Mouse (Mus musculus) MEL (cell line): ENCODE results near the gene Fam111a. TPM values are rescaled to one million over a fixed set of nuclear protein-coding genes. Genes with fewer than 3 reads are reported as not detected.

ENCODE experiments used
- DNase-seq: peaks from one replicate; pipeline ENCODE4 v3.0.0; 2011; ENCODE audit warnings: low read depth, low spot score
- H3K27ac ChIP-seq: 2 replicates; pipeline ENCODE4 v1.5.1; 2012; ENCODE audit warnings: low read depth, mild to moderate bottlenecking, control low read depth, low read length, moderate library complexity; ENCODE audit not compliant: control insufficient read depth
- H3K27me3 ChIP-seq, 2 experiments: fragments of 150-350 bp in 1 of 2; sonication (generic) in 1 of 2; 2 replicates each; pipeline ENCODE4 v1.6.1; 2012; ENCODE audit warnings: low read length in 2 of 2, mild to moderate bottlenecking in 2 of 2, improper control_type of control experiment in 1 of 2, moderate library complexity in 1 of 2; ENCODE audit not compliant: insufficient read depth in 2 of 2, control insufficient read depth in 1 of 2
- H3K36me3 ChIP-seq, 2 experiments: 2 replicates each; pipeline ENCODE4 v1.6.1; 2012 to 2014; ENCODE audit warnings: low read length in 2 of 2, improper control_type of control experiment in 1 of 2, inconsistent platforms in 1 of 2, mild to moderate bottlenecking in 1 of 2; ENCODE audit not compliant: insufficient read depth in 2 of 2, control insufficient read depth in 1 of 2
- H3K4me1 ChIP-seq, 2 experiments: fragments of 150-350 bp in 1 of 2; sonication (generic) in 1 of 2; 2 replicates each; pipeline ENCODE4 v1.6.1; 2012; ENCODE audit warnings: low read length in 2 of 2, improper control_type of control experiment in 1 of 2, mild to moderate bottlenecking in 1 of 2; ENCODE audit not compliant: insufficient read depth in 2 of 2, control insufficient read depth in 1 of 2
- H3K4me3 ChIP-seq, 2 experiments: fragments of 150-350 bp in 1 of 2; sonication (generic) in 1 of 2; 2 replicates each; pipeline ENCODE4 v1.5.1; 2012; ENCODE audit warnings: low read depth in 2 of 2, low read length in 2 of 2, mild to moderate bottlenecking in 2 of 2, moderate library complexity in 2 of 2, control low read depth in 1 of 2, improper control_type of control experiment in 1 of 2; ENCODE audit not compliant: control insufficient read depth in 1 of 2, insufficient read depth in 1 of 2
- H3K79me2 ChIP-seq: 2 replicates; pipeline ENCODE4 v1.6.1; 2012; ENCODE audit warnings: mild to moderate bottlenecking, low read length, moderate library complexity; ENCODE audit not compliant: control insufficient read depth, poor library complexity, insufficient read depth
- H3K9ac ChIP-seq: 2 replicates; pipeline ENCODE4 v1.6.1; 2012; ENCODE audit warnings: low read depth, mild to moderate bottlenecking, control low read depth, low read length, moderate library complexity; ENCODE audit not compliant: control insufficient read depth, poor library complexity, severe bottlenecking
- H3K9me3 ChIP-seq: fragments of 150-350 bp; sonication (generic); replicated peaks from 2 replicates; pipeline ENCODE4 v1.6.1; 2012; ENCODE audit warnings: mild to moderate bottlenecking, low read length, improper control_type of control experiment, moderate library complexity; ENCODE audit not compliant: insufficient read depth
- BHLHE40 ChIP-seq: IDR thresholded peaks from 2 replicates; pipeline ENCODE4 v1.6.1; 2012; ENCODE audit warnings: low read depth, mild to moderate bottlenecking, inconsistent platforms, low read length, improper control_type of control experiment, borderline replicate concordance
- CHD1 ChIP-seq: IDR thresholded peaks from 2 replicates; pipeline ENCODE4 v1.6.1; 2012; ENCODE audit warnings: low read depth, mild to moderate bottlenecking, inconsistent platforms, low read length, improper control_type of control experiment
- CTCF ChIP-seq, 3 experiments: IDR thresholded peaks in 2 of 3; conservative IDR thresholded peaks in 1 of 3; 2 replicates each; pipeline ENCODE4 v1.5.1; 2011 to 2012; ENCODE audit warnings: low read length in 3 of 3, low read depth in 2 of 3, mild to moderate bottlenecking in 2 of 3, improper control_type of control experiment in 1 of 3, inconsistent platforms in 1 of 3, mixed read lengths in 1 of 3, moderate library complexity in 1 of 3; ENCODE audit not compliant: control insufficient read depth in 1 of 3, insufficient read depth in 1 of 3, poor library complexity in 1 of 3, severe bottlenecking in 1 of 3
- E2F4 ChIP-seq: IDR thresholded peaks from 2 replicates; pipeline ENCODE4 v1.6.1; 2011; ENCODE audit warnings: low read depth, low read length, improper control_type of control experiment, borderline replicate concordance
- ELF1 ChIP-seq: IDR thresholded peaks from 2 replicates; pipeline ENCODE4 v1.6.1; 2014; ENCODE audit warnings: low read depth, mild to moderate bottlenecking, inconsistent platforms, low read length, improper control_type of control experiment, moderate library complexity
- ETS1 ChIP-seq: IDR thresholded peaks from 2 replicates; pipeline ENCODE4 v1.6.1; 2012; ENCODE audit warnings: low read depth, mild to moderate bottlenecking, inconsistent platforms, low read length, improper control_type of control experiment, moderate library complexity
- GABPA ChIP-seq: IDR thresholded peaks from 2 replicates; pipeline ENCODE4 v1.6.1; 2012; ENCODE audit warnings: low read depth, mild to moderate bottlenecking, inconsistent platforms, low read length, improper control_type of control experiment, moderate library complexity
- GATA1 ChIP-seq: IDR thresholded peaks from 2 replicates; pipeline ENCODE4 v1.6.1; 2011; ENCODE audit warnings: low read depth, low read length, improper control_type of control experiment
- HCFC1 ChIP-seq: IDR thresholded peaks from 2 replicates; pipeline ENCODE4 v1.6.1; 2012; ENCODE audit warnings: low read depth, mild to moderate bottlenecking, inconsistent platforms, low read length, improper control_type of control experiment, moderate library complexity
- JUND ChIP-seq: IDR thresholded peaks from 2 replicates; pipeline ENCODE4 v1.6.1; 2011; ENCODE audit warnings: low read depth, mild to moderate bottlenecking, improper control_type of control experiment, low read length
- KAT2A ChIP-seq: conservative IDR thresholded peaks from 2 replicates; pipeline ENCODE4 v1.6.1; 2012; ENCODE audit warnings: low read depth, low read length, improper control_type of control experiment, inconsistent platforms
- MAFK ChIP-seq: IDR thresholded peaks from 2 replicates; pipeline ENCODE4 v1.6.1; 2011; ENCODE audit warnings: low read depth, mild to moderate bottlenecking, low read length, improper control_type of control experiment, borderline replicate concordance
- MAX ChIP-seq: IDR thresholded peaks from 2 replicates; pipeline ENCODE4 v1.6.1; 2011; ENCODE audit warnings: low read length, improper control_type of control experiment
- MAZ ChIP-seq: IDR thresholded peaks from 2 replicates; pipeline ENCODE4 v1.6.1; 2012; ENCODE audit warnings: low read depth, mild to moderate bottlenecking, inconsistent platforms, low read length, improper control_type of control experiment
- MEF2A ChIP-seq: IDR thresholded peaks from 2 replicates; pipeline ENCODE4 v1.6.1; 2014; ENCODE audit warnings: low read depth, mild to moderate bottlenecking, inconsistent platforms, low read length, improper control_type of control experiment; ENCODE audit not compliant: poor library complexity, insufficient replicate concordance, severe bottlenecking; ENCODE audit errors: extremely low read depth
- MXI1 ChIP-seq: IDR thresholded peaks from 2 replicates; pipeline ENCODE4 v1.6.1; 2011; ENCODE audit warnings: mild to moderate bottlenecking, low read depth, low read length, improper control_type of control experiment
- MYB ChIP-seq: IDR thresholded peaks from 2 replicates; pipeline ENCODE4 v1.6.1; 2011; ENCODE audit warnings: mild to moderate bottlenecking, low read depth, low read length, improper control_type of control experiment
- MYC ChIP-seq: IDR thresholded peaks from 2 replicates; pipeline ENCODE4 v1.6.1; 2011; ENCODE audit warnings: low read depth, mild to moderate bottlenecking, low read length, improper control_type of control experiment, moderate library complexity
- NELFE ChIP-seq: IDR thresholded peaks from 2 replicates; pipeline ENCODE4 v1.6.1; 2011; ENCODE audit warnings: low read depth, low read length, improper control_type of control experiment
- NRF1 ChIP-seq: IDR thresholded peaks from 2 replicates; pipeline ENCODE4 v1.6.1; 2014; ENCODE audit warnings: low read depth, mild to moderate bottlenecking, inconsistent platforms, low read length, improper control_type of control experiment, moderate library complexity; ENCODE audit not compliant: poor library complexity, insufficient read depth, severe bottlenecking
- POLR2A ChIP-seq, 2 experiments: IDR thresholded peaks; 2 replicates each; pipeline ENCODE4 v1.6.1; 2011 to 2012; ENCODE audit warnings: low read length in 2 of 2, mild to moderate bottlenecking in 2 of 2, control low read depth in 1 of 2, improper control_type of control experiment in 1 of 2, low read depth in 1 of 2, moderate library complexity in 1 of 2; ENCODE audit not compliant: control insufficient read depth in 1 of 2, insufficient read depth in 1 of 2, poor library complexity in 1 of 2
- POLR2AphosphoS2 ChIP-seq: IDR thresholded peaks from 2 replicates; pipeline ENCODE4 v1.6.1; 2011; ENCODE audit warnings: low read length, improper control_type of control experiment
- POLR2AphosphoS5 ChIP-seq: IDR thresholded peaks from 2 replicates; pipeline ENCODE4 v1.6.1; 2012; ENCODE audit warnings: low read depth, borderline replicate concordance, mild to moderate bottlenecking, inconsistent platforms, low read length, moderate library complexity, mixed read lengths
- RAD21 ChIP-seq: IDR thresholded peaks from 2 replicates; pipeline ENCODE4 v1.6.1; 2011; ENCODE audit warnings: mild to moderate bottlenecking, low read depth, low read length, improper control_type of control experiment
- SIN3A ChIP-seq: IDR thresholded peaks from 2 replicates; pipeline ENCODE4 v1.6.1; 2012; ENCODE audit warnings: low read length, improper control_type of control experiment, inconsistent platforms
- TAL1 ChIP-seq: IDR thresholded peaks from 2 replicates; pipeline ENCODE4 v1.6.1; 2012; ENCODE audit warnings: mild to moderate bottlenecking, inconsistent platforms, low read length, moderate library complexity, mixed read lengths
- TBP ChIP-seq: IDR thresholded peaks from 2 replicates; pipeline ENCODE4 v1.8.0; 2011; ENCODE audit warnings: low read depth, low read length, improper control_type of control experiment
- TCF12 ChIP-seq: IDR thresholded peaks from 2 replicates; pipeline ENCODE4 v1.6.1; 2014; ENCODE audit warnings: low read depth, mild to moderate bottlenecking, inconsistent platforms, low read length, improper control_type of control experiment, moderate library complexity
- UBTF ChIP-seq: IDR thresholded peaks from 2 replicates; pipeline ENCODE4 v1.6.1; 2012; ENCODE audit warnings: low read depth, mild to moderate bottlenecking, inconsistent platforms, low read length, improper control_type of control experiment, moderate library complexity, borderline replicate concordance; ENCODE audit not compliant: insufficient read depth
- USF1 ChIP-seq: IDR thresholded peaks from 2 replicates; pipeline ENCODE4 v1.6.1; 2014; ENCODE audit warnings: low read depth, mild to moderate bottlenecking, inconsistent platforms, low read length, improper control_type of control experiment, moderate library complexity
- USF2 ChIP-seq, 2 experiments: IDR thresholded peaks; 2 replicates each; pipeline ENCODE4 v1.6.1; 2011 to 2012; ENCODE audit warnings: improper control_type of control experiment in 2 of 2, low read length in 2 of 2, borderline replicate concordance in 1 of 2, inconsistent platforms in 1 of 2, low read depth in 1 of 2, mild to moderate bottlenecking in 1 of 2; ENCODE audit not compliant: insufficient read depth in 1 of 2
- ZC3H11A ChIP-seq: IDR thresholded peaks from 2 replicates; pipeline ENCODE4 v1.6.1; 2012; ENCODE audit warnings: low read depth, mild to moderate bottlenecking, inconsistent platforms, low read length, improper control_type of control experiment
- ZKSCAN1 ChIP-seq: IDR thresholded peaks from 2 replicates; pipeline ENCODE4 v1.6.1; 2012; ENCODE audit warnings: low read depth, mild to moderate bottlenecking, inconsistent platforms, low read length, improper control_type of control experiment, moderate library complexity
- polyA plus RNA-seq, 2 experiments: library from polyadenylated mRNA; stranded (reverse) in 1 of 2; unstranded in 1 of 2; fragments of >175 nt in 1 of 2; fragments of >200 nt in 1 of 2; gene quantifications; 2 replicates each; pipeline versions ENCODE4 v1.2.1 to v1.2.4; 2012; ENCODE audit warnings: low replicate concordance in 2 of 2, low read depth in 1 of 2; ENCODE audit not compliant: insufficient read length in 2 of 2, insufficient read depth in 1 of 2, missing spikeins in 1 of 2
- total RNA-seq: library from RNA; depleted of rRNA; stranded (reverse); fragments of 300-350 nt; gene quantifications from 2 replicates; pipeline ENCODE4 v1.2.3, GENCODE M21; 2012

The Fam111a gene
- total and polyA plus RNA-seq, 3 experiments = 56.1 to 157 (median 75.9) TPM

- TF ChIP-seq POLR2AphosphoS2 (peak; percentile 54; the same call in 1 of the 2 replicates), POLR2AphosphoS5 (no peak; the same call in 1 of the 2 replicates), MAZ (no peak)
Measured at GRCm38 (mm10) chr19:12573266-12574011, 27.9 kb downstream of the Fam111a start (continued).

- H3K79me2 ChIP-seq = peaks cover 43% of the 10 kb centered on the region
- DNase-seq = peak; percentile 89
- H3K27ac ChIP-seq = peak overlapping the region; percentile 96
- H3K4me3 ChIP-seq = peak overlapping the region; percentile 51 to 72
- no peaks in the 10 kb centered on the region for H3K9me3 ChIP-seq
- no peaks in the 10 kb centered on the region for H3K27me3 ChIP-seq
- H3K4me1 ChIP-seq = peaks cover 4 to 17% of the 10 kb centered on the region in 2 experiments
- H3K36me3 ChIP-seq = peaks cover 8 to 31% of the 10 kb centered on the region in 2 experiments
- H3K9ac ChIP-seq = peak overlapping the region; percentile 89
- no peak for TF ChIP-seq UBTF
- no peak for TF ChIP-seq USF1
- no peak for TF ChIP-seq NRF1
- peak; percentile 58; the same call in 1 of the 2 replicates for TF ChIP-seq POLR2AphosphoS2
- no peak for TF ChIP-seq GATA1
- TF ChIP-seq MEF2A = no peak
- TF ChIP-seq MYC = peak; percentile 91
- TF ChIP-seq ZC3H11A = no peak
- no peak for TF ChIP-seq ZKSCAN1
- TF ChIP-seq POLR2A (IDR thresholded peaks at IDR 0.05; ENCODE audit: control insufficient read depth in 1 of 2, insufficient read depth in 1 of 2, low read depth in 1 of 2, low read length in 2 of 2, poor library complexity in 1 of 2) = peak in 1 of 2 experiments; percentile 66; a peak in 1 of 4 replicates
- no peak for TF ChIP-seq JUND
- TF ChIP-seq KAT2A = no peak
- no peak for TF ChIP-seq CTCF (IDR thresholded peaks at IDR 0.05 in 2 of 3, conservative IDR thresholded peaks at IDR 0.05 in 1 of 3; ENCODE audit: control insufficient read depth in 1 of 3, insufficient read depth in 1 of 3, low read depth in 2 of 3, low read length in 3 of 3, poor library complexity in 1 of 3, severe bottlenecking in 1 of 3)
- TF ChIP-seq TBP = peak; percentile 86
- TF ChIP-seq ELF1 = peak; percentile 42; the same call in 1 of the 2 replicates
- TF ChIP-seq TAL1 = no peak
- no peak for TF ChIP-seq USF2 (IDR thresholded peaks at IDR 0.05; ENCODE audit: borderline replicate concordance in 1 of 2, insufficient read depth in 1 of 2, low read depth in 1 of 2, low read length in 2 of 2)
- no peak for TF ChIP-seq POLR2AphosphoS5
- no peak for TF ChIP-seq E2F4
- no peak for TF ChIP-seq GABPA
- TF ChIP-seq MXI1 = peak; percentile 87; the same call in 1 of the 2 replicates
- peak; percentile 53 for TF ChIP-seq NELFE
- no peak for TF ChIP-seq BHLHE40
- TF ChIP-seq SIN3A = peak; percentile 87; the same call in 1 of the 2 replicates
- TF ChIP-seq TCF12 = peak; percentile 21; the same call in 1 of the 2 replicates
- peak; percentile 75 for TF ChIP-seq MAX
- TF ChIP-seq MYB = 0 out of 2 replicates have a peak, but pooled peaks have one; percentile 13
- peak; percentile 69 for TF ChIP-seq HCFC1
- no peak for TF ChIP-seq RAD21
- peak; percentile 75; the same call in 1 of the 2 replicates for TF ChIP-seq ETS1
- no peak for TF ChIP-seq MAFK
- TF ChIP-seq CHD1 = peak; percentile 67; the same call in 1 of the 2 replicates
Measured at GRCm38 (mm10) chr19:12574012-12574407, 28.5 kb downstream of the Fam111a start.
